Mouse (Mus musculus) left cerebral cortex, adult 8-10 months (tissue): ENCODE data around the gene Prp2. TPM values are rescaled to one million over a fixed set of nuclear protein-coding genes. Genes with fewer than 3 reads are reported as not detected.
"Not testable (repeated sequence)": the region's sequence is repeated elsewhere in the genome, so short reads cannot be mapped to it uniquely, and the experiment has no call there.

Experiments used
- DNase-seq, 2 experiments: peaks; one replicate each; pipeline ENCODE4 v3.0.0; 2022; ENCODE audit warnings: low spot score in 2 of 2
- total RNA-seq, 4 experiments: library from RNA; stranded (reverse); gene quantifications; 2 replicates each; pipeline ENCODE4 v1.2.4; 2022

Gene Prp2
- not detected for total RNA-seq

DNA sequence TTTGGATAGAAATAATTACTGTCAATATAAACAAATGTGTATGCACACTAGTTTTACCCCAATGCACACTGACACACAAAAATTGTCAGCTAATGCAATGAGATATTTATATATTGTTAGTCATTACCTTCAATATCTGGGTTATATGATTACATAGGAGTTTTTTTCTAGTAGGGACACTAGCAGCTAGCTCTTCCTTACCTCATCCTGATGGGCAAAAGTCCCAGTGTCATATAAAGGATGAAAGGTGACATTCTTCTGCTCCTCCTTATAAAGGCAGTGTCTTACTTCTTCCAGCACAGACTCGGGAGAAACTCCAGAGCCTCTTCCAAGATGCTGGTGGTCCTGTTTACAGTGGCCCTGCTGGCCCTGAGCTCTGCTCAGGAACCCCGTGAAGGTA, at the start of gene Prp2:
Gene Prp2 (plus strand): TSS at position 301 of the 400 bp plus-strand sequence.
- not testable (repeated sequence) for DNase-seq

DNA sequence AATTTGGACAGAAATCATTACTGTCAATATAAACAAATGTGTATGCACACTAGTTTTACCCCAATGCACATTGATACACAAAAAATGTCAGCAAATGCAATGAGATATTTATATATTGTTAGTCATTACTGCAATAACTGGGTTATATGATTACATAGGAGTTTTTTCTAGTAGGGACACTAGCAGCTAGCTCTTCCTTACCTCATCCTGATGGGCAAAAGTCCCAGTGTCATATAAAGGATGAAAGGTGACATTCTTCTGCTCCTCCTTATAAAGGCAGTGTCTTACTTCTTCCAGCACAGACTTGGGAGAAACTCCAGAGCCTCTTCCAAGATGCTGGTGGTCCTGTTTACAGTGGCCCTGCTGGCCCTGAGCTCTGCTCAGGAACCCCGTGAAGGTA, 26.2 kb upstream of the Prp2 start, which contains the start of gene Prh1:
Gene Prh1 (plus strand): TSS at position 301 of the 400 bp plus-strand sequence.
- not testable (repeated sequence) for DNase-seq

DNA sequence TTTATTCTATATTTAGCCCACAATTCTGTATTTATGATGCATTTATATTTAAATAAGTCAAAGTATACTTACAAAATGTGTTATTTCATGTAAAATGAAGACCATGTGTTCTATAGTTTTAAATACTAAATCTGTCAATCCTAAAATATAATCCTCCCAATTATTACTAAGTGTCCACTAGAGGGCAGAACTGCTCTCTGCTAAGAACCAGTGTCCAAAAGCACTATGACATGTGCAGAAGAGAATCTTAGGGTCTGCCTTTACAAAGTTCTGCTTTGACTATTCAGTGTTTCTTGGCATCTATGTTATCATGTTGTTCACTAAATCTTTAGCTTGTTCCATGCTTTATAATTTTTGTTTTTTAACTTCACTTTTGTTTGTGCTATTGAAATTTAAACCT, 53.7 kb downstream of the Prp2 start:
- no peak for DNase-seq

Other genes starting within 250 kb of the Prp2 start
- not detected for gene Gm8882, start 231.8 kb upstream of the Prp2 start, total RNA-seq
- gene Prh1, start 26.1 kb upstream of the Prp2 start, total RNA-seq = not detected
- not detected for gene A630073D07Rik, start 55.6 kb downstream of the Prp2 start, total RNA-seq
- not detected for gene Tas2r120, start 61.0 kb downstream of the Prp2 start, total RNA-seq
- gene Tas2r121, start 105.1 kb downstream of the Prp2 start, total RNA-seq = not detected
- gene Tas2r122, start 116.0 kb downstream of the Prp2 start, total RNA-seq = not detected
- gene Tas2r115, start 142.1 kb downstream of the Prp2 start, total RNA-seq = not detected
- gene Tas2r124, start 158.8 kb downstream of the Prp2 start, total RNA-seq = not detected
- not detected for gene Tas2r102, start 166.2 kb downstream of the Prp2 start, total RNA-seq
- not detected for gene Tas2r136, start 182.2 kb downstream of the Prp2 start, total RNA-seq
- gene Tas2r117, start 206.9 kb downstream of the Prp2 start, total RNA-seq = not detected